Mouse (Mus musculus): ENCODE measurements around the gene Trio.

- no peak for TF ChIP-seq POLR2A (IDR thresholded peaks at IDR 0.05; ENCODE audit: extremely low read depth, insufficient read depth, low read length)
- no peak for TF ChIP-seq CTCF (IDR thresholded peaks at IDR 0.05; ENCODE audit: extremely low read depth, insufficient read depth, low read length)
Observed at GRCm38 (mm10) chr15:27857242-27857641, 168.4 kb downstream of the Trio start.
